Mouse (Mus musculus) spleen, adult 2 months (tissue): ENCODE measurements around the gene Tbc1d24.

Experiments used
- CTCF ChIP-seq: fragments of 200-500 bp; IDR thresholded peaks from 2 replicates; pipeline ENCODE4 v1.5.1; 2011; ENCODE audit warnings: mild to moderate bottlenecking, inconsistent platforms; ENCODE audit not compliant: insufficient read depth, insufficient read length, insufficient replicate concordance; ENCODE audit errors: extremely low read depth
- POLR2A ChIP-seq: fragments of 200-500 bp; IDR thresholded peaks from 2 replicates; pipeline ENCODE4 v1.6.1; 2011; ENCODE audit warnings: low read depth, low read length, inconsistent platforms

DNA sequence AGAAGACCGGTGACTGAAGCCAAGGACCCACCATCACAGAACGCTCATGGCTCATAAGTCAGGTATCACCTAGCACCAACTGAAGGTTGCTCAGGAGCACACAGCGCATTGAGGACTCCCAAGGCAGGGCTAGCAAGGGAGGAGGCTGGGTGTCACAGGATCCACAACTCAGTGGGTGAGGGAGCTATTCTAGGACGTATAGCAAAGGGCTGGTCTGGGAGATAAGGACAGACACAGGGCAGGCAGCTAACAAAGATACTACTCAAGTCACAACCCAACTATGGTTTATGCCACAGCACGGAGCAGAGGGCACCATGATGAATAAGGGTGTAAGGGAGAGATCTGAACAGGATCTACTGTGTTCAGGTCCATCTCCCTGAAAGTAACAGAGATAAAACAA is 20.5 kb upstream of the Tbc1d24 start:
- TF ChIP-seq CTCF = no peak
- no peak for TF ChIP-seq POLR2A
